Mouse (Mus musculus) megakaryocyte, embryonic 14.5 days (primary cell): ENCODE measurements around the gene Il25. TPM values are rescaled to one million over a fixed set of nuclear protein-coding genes. Genes with fewer than 3 reads are reported as not detected.

Experiments used
- H3K27me3 ChIP-seq: replicated peaks from 2 replicates; pipeline ENCODE3; 2012; ENCODE audit warnings: inconsistent platforms
- H3K36me3 ChIP-seq: replicated peaks from 2 replicates; pipeline ENCODE3; 2012; ENCODE audit warnings: low read length, inconsistent platforms, mixed read lengths
- H3K4me1 ChIP-seq: 2 replicates; pipeline ENCODE4 v1.6.1; 2012; ENCODE audit warnings: inconsistent platforms
- H3K4me3 ChIP-seq: replicated peaks from 2 replicates; pipeline ENCODE3; 2012; ENCODE audit warnings: moderate library complexity, mild to moderate bottlenecking, inconsistent platforms
- H3K9me3 ChIP-seq: 2 replicates; pipeline ENCODE4 v1.6.1; 2012; ENCODE audit warnings: inconsistent platforms
- FLI1 ChIP-seq: IDR thresholded peaks from 2 replicates; pipeline ENCODE4 v1.6.1; 2012; ENCODE audit warnings: low read length, inconsistent platforms, mixed read lengths
- GATA1 ChIP-seq: IDR thresholded peaks from 3 replicates; pipeline ENCODE4 v1.6.1; 2012; ENCODE audit warnings: mixed read lengths, low read length, inconsistent platforms, borderline replicate concordance
- polyA plus RNA-seq: library from polyadenylated mRNA; stranded (reverse); fragments of >175 nt; gene quantifications from 2 replicates; pipeline ENCODE4 v1.2.3, GENCODE M21; 2012; ENCODE audit warnings: low replicate concordance; ENCODE audit not compliant: insufficient read depth

Gene Il25
- polyA plus RNA-seq, 1 experiment = not detected

DNA sequence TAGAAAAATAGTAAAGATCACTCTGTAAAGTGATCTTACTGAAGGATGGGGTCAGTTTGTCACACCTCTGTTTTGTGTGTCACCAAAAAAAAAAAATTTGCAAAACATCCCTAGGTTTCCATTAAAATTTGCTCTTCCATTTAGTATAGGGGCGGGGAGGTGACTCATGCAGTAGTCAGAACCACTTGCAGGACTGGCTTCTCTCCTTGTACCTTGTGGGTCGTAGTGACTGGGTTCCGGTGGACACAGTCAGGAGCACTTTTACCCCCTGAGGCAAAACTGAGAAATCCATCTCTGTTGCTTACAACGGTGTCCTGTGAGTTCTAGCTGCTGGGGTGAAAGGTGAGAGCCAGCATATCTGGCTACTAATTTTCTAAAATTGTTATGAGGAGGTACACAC lies 28.9 kb upstream of the Il25 start:
- TF ChIP-seq GATA1 = no peak
- TF ChIP-seq FLI1 = no peak
- H3K9me3 ChIP-seq = no peaks in the 10 kb centered on the region
- H3K36me3 ChIP-seq = peaks cover 6% of the 10 kb centered on the region

DNA sequence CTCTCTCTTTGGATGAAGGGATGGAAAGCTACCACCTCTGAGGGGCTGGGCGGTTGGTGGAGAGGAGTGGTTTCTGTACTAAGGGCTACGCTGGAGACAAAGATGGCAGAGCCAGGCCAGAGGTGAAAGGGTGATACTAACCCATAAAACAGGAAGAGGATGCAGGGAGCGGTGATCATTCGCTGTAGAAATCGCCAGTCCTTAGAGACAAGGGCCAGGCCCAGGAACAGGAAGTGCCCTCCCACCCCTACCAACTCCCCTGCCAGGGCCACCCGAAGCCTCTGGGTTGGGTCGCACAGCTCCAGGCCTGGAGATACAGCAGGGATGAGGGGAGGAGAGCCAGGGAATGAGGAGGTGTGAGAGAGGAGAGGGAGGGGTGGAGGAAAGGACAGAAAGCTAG lies 23.8 kb upstream of the Il25 start:
- Histone ChIP-seq H3K9me3 (no peaks in the 10 kb centered on the region), H3K27me3 (peaks cover 88% of the 10 kb centered on the region), H3K4me1 (peaks cover 22% of the 10 kb centered on the region), H3K4me3 (no peak overlapping the region), H3K36me3 (no peaks in the 10 kb centered on the region)
- TF ChIP-seq GATA1 (no peak), FLI1 (no peak)

More for the DNA sequence above, 28.9 kb upstream of the Il25 start:
- Histone ChIP-seq H3K4me3 (no peak overlapping the region), H3K27me3 (peaks cover 40% of the 10 kb centered on the region), H3K4me1 (peaks cover 10% of the 10 kb centered on the region)

DNA sequence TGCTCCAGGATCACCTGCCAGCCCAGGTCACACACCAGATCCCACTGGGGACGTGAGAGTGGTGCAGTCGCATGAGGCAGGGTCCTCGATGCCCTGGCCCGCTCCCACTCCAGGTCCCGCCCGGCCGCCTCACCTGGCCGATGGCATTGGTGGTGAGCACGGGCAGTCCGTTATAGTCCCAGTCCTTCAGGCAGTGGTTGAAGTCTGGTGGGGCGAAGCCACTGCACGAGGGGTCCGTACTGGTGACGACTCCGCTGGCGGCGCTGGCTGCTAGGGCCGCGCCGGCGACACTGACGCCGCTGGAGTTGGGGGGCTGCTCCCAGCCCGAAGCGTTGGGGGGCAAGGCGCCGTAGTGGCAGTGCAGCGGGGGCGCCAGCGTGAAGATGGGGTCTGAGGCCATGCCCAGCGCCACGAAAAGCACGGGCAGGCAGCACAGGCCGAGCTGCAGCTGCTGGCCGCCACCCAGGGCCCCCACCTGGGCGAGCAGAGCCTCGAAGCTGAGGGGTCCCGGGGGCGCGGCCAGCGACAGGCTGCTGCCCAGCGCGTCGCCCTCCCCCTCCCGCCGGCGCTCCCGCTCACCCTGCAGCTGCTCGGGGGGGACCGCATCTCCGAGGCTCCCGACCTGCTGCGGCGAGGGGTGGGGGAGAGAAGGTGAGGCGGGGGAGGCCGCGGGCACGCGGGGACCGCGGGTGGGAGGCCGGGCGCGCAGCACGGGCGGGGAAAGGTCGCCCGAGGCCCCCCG lies 20.2 kb upstream of the Il25 start:
- TF ChIP-seq FLI1 (no peak), GATA1 (no peak)
- Histone ChIP-seq H3K36me3 (no peaks in the 10 kb centered on the region), H3K9me3 (no peaks in the 10 kb centered on the region), H3K4me1 (peaks cover 22% of the 10 kb centered on the region), H3K4me3 (peak overlapping the region; percentile 92), H3K27me3 (peaks cover 97% of the 10 kb centered on the region)

DNA sequence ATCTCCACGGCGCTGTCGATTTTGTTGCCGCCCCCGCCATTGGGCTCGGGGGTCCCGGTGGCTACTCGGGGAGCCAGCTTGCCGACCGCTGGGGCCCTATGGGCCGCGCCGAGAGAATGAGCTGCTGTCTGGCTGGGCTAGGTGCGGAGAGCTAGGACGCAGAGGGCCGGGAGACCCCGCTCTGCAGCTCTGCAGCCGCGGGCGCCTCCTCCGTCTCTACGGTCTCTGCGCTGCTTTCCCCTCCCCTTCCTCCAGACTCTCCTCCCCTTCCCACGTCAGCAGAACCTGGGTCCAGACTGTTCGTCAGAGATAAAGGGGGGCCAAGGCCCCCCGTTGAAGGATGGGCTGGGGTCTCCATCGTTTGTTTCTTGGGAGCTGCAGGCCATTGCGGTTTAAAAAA lies 19.6 kb upstream of the Il25 start, which contains the start of gene Slc22a17:
TSS of gene Slc22a17 (minus strand) at position 247 of the 400 bp plus-strand sequence.
- peaks cover 96% of the 10 kb centered on the region for H3K27me3 ChIP-seq
- H3K4me3 ChIP-seq = peak within 1 kb of the TSS; percentile 92
- TF ChIP-seq FLI1 = no peak
- TF ChIP-seq GATA1 = no peak

DNA sequence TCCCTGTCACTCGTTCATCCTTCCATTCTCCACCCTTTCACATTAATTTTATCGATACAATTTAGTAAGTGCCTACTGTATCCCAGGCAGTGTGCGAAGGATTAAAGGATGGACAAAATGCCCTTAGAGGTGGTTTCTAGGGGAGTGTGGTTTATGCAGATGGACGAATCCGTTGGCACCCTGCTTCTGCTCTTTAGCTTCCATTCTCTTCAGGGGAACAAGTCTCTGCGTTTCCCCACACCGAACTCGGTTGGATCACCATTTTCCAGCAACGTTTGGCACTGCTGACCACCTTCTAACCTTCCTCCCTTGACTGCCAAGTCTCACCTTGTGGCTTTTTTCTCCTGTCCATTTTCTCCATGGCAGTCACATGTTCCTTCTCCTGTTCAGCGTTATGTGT lies 19.2 kb upstream of the Il25 start:
- no peak for TF ChIP-seq FLI1
- no peak for TF ChIP-seq GATA1
- Histone ChIP-seq H3K36me3 (no peaks in the 10 kb centered on the region), H3K4me1 (peaks cover 22% of the 10 kb centered on the region), H3K27me3 (peaks cover 94% of the 10 kb centered on the region), H3K9me3 (no peaks in the 10 kb centered on the region), H3K4me3 (peak overlapping the region; percentile 92)

More for the DNA sequence above, 19.6 kb upstream of the Il25 start, which contains the start of gene Slc22a17:
- Histone ChIP-seq H3K36me3 (no peaks in the 10 kb centered on the region), H3K4me1 (peaks cover 22% of the 10 kb centered on the region), H3K9me3 (no peaks in the 10 kb centered on the region)

DNA sequence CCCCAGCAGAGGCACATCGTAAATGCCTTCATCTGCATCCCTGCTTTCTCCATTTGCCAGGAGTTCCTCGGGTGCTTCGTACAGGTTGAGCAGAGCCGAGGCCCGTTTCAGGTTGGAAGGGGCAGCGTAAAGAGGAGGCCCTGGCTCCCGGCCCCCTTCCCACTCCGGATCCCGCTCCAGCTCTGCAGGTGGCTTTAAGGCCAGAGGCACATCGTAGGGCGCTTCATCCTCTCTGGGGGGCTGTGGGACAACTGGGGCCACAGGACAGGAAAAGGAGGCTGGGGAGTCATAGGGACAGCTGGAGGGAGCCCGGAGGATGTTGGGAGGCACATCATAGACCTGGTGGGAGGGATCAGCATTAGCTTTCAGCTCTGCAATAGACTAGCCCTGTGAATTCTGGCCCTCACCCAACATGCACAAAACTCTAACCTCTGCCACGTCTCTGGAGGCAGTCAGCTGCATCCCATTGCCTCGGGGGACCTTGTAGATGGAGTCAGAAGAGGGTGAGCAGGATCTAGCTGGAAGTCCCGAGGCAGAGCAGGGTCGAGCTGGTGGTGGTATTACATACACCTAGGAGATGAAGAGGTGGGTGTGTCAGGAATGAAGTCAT lies 12.3 kb upstream of the Il25 start:
- TF ChIP-seq GATA1 (no peak), FLI1 (no peak)
- H3K27me3 ChIP-seq = peaks cover 91% of the 10 kb centered on the region

DNA sequence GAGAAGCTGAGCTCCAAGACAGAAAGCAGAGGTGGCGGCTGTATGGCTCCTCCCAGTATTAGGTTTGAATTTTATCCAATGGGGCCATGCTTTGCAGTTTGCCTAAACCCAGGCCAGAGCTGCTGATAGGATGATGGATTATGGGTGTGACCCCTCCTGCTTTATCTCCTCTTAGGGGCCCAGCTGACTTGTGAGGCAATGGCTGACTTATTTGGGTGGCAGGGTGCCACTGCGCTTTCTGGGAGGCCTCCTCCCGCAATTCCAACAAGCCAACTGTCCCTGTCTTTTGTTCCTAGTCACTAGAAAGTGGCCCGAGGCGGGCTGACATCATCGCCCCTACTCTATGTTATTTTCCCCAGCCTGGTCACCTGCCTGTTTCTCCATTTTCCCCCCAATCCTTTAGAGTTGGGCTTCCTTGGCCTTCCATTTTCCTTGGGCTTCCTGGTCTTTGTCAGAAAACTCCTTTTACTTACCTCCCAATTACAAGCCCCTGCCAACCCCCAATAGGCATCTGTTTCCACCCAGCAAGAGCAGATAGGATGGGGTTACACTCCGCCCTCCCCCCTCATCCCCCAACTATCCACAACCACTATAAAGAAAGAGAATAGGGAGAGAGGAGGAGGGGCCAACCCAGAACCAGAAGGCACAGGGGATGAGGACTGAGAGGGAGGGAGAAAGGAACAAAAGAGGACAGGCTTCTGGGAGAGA lies 7.7 kb upstream of the Il25 start:
- no peaks in the 10 kb centered on the region for H3K36me3 ChIP-seq
- TF ChIP-seq GATA1 = no peak
- TF ChIP-seq FLI1 = no peak
- peaks cover 93% of the 10 kb centered on the region for H3K27me3 ChIP-seq
- no peak overlapping the region for H3K4me3 ChIP-seq
- peaks cover 19% of the 10 kb centered on the region for H3K9me3 ChIP-seq
- peaks cover 38% of the 10 kb centered on the region for H3K4me1 ChIP-seq

More for the DNA sequence above, 12.3 kb upstream of the Il25 start:
- Histone ChIP-seq H3K9me3 (peaks cover 19% of the 10 kb centered on the region), H3K4me1 (peaks cover 9% of the 10 kb centered on the region), H3K4me3 (no peak overlapping the region), H3K36me3 (no peaks in the 10 kb centered on the region)

DNA sequence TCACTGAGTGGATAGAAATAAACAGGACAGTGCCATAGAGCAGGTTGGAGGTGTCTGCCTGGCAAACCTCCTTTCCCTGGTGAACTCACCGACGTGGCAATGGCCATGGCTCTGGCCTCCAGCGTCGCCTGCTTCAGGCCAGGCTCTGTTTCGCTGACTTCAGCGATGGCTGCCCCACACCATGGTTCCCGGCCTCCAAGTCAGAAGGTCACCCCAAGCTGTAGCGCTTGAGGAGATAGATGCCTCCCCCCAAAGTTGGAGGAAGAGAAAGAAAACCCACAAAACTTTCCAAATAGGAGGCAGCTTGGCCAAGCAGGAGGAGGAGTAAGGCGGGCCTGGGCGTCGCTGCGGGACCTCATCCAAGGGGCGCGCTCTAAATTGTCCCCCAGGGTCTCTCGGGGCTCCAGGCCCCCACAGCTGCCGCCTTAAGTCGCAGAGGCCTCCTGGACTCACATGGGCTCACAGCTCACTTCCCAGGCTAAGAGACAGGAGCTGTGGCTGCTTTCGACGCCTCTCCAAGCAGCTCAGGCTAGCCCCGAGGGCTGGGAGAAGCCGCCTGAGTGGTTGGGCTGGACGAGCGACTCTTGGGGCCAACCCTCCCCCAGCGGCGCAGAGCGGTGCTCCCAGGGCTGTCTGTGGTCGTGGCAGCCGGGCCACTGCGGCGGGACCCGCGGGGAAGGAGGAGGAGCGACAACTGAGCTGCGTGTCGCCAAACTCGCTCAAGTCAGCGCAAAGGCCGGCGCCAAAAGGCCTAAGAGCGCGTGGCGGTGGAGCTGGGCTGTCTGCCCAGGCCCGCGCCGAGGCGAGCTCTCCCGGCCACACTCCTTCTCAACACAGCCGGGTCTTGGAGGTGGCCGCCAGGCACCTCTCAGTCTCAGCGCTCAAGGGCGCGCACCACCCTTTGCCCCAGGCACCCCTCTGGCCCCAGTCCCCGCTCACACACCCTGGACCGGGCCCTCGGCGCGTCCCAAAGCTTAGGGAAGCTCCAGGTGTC lies 6.8 kb upstream of the Il25 start, which contains the start of gene Efs:
TSS of gene Efs (minus strand) at position 778 of the 994 bp plus-strand sequence.
- H3K4me1 ChIP-seq = peaks cover 47% of the 10 kb centered on the region
- peaks cover 15% of the 10 kb centered on the region for H3K9me3 ChIP-seq
- H3K27me3 ChIP-seq = peaks cover 88% of the 10 kb centered on the region
- peak within 1 kb of the TSS; percentile 80 for H3K4me3 ChIP-seq
- H3K36me3 ChIP-seq = no peaks in the 10 kb centered on the region
- TF ChIP-seq GATA1 = no peak
- TF ChIP-seq FLI1 = no peak

DNA sequence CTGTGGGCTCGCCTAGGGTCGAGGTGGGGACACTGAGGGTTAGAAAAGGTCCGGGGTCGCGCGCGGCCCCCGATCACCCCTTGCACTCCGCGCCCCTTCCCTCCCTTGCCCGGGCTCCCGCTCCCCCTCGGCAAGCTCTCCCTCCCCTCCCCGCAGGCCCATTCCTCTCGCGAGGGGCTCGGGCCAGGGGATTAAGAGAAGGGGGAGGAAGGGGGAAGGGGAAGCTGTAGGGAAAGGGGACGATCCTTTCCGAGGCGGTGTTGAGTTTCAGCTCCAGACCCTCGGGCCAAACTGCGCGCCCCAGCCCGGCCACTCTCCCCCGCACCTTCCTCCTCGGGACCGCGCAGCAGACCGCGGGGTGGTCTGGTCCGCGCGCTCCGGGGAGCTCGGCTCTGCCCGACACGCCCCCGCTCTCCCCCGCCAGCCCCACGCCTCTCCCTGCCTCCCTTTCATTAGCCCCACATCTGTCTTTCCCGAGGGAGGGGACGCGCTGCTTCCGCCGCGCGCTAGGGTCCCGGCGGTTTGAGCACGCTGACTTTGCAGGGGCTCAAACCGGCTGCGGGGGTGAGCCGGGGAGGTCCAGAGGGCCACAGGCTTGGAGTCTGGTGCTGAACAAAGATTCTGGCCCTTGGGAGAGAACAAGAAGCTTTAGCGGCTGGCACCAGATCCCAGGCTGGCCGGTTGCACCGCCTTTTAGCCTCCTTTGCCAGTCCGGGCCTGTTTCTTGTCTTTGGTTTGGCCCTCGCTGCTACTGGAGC lies 5.9 kb upstream of the Il25 start:
- TF ChIP-seq FLI1 = no peak
- no peak for TF ChIP-seq GATA1
- peaks cover 56% of the 10 kb centered on the region for H3K4me1 ChIP-seq
- peak overlapping the region; percentile 80 for H3K4me3 ChIP-seq
- H3K9me3 ChIP-seq = peaks cover 6% of the 10 kb centered on the region
- peaks cover 83% of the 10 kb centered on the region for H3K27me3 ChIP-seq
- no peaks in the 10 kb centered on the region for H3K36me3 ChIP-seq
